Mouse (Mus musculus): ENCODE results near the gene Olfr670. TPM values are rescaled to one million over a fixed set of nuclear protein-coding genes. Genes with fewer than 3 reads are reported as not detected.

The Olfr670 gene
- polyA plus RNA-seq (2017; shearing (Covaris generic)) = not detected

DNA sequence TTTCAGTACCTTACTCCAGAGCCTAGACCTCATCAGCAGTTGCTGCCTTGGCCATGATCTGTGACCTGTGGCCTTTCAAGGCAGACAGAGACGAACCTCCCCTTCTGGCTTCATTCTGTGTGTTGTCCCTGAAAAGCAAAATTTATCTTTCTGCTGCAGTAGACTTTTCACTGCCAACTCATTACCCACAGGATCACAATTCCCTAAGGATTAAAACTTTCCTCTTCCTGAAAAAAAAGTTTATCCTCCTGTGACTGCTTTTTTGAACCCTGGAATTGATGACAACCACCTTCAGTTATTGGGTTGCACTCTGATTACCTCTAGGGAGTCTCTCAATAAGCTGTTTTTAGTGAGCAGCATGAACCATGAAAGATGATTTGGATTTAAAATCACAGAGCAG is at the start of gene Olfr670:
TSS of gene Olfr670 (minus strand) at position 101 of the 400 bp plus-strand sequence.

GRCm38 (mm10) chr7:105001929-105002328 is 39.5 kb upstream of the Olfr670 start, which contains the start of gene Olfr672:
Gene Olfr672, minus strand, starts transcription at chr7:105002029.

DNA sequence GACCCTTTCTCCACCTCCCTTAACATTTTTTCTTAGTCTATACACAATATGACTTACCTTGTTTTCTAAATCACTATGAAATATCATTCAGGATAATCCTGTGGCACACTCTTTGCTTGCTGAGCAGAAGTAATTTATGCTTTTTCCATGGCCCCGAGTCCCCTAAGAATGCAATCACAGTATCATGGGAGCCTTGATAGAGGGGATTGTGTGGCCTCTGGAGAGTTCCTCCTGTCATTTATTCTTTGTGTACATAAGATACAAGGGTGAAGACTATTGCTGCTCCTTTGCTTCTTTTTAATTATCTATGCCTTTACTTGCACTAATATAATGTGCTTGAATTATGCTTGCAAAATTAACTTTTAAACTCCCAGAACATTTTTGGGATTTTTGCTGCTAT is 16.6 kb upstream of the Olfr670 start, which contains the start of gene Olfr671:
TSS of gene Olfr671 (minus strand) at position 101 of the 400 bp plus-strand sequence.

DNA sequence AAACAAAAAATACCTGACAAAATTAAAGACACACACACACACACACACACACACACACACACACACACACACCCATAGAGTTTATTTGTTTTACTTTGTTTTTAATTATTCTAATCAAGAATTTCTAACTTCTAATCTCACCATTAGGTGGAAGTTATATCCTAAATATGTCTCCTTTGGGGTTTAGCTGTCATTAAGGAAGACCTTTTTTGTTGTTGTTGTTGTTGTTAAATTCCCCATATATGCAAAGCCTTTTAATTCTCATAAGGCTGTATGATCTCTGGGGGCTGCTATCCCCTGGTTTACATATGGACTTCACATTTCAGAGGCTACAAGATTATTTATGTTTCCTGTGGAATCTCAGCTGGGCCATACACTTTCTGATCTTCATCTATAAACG is 28.5 kb downstream of the Olfr670 start, which contains the start of gene Olfr669:
TSS of gene Olfr669 (plus strand) at position 301 of the 400 bp plus-strand sequence.

GRCm38 (mm10) chr7:104927957-104928356 is 34.5 kb downstream of the Olfr670 start, which contains the start of gene Olfr668:
Gene Olfr668, minus strand, starts transcription at chr7:104928057.

GRCm38 (mm10) chr7:104921382-104921781 is 41.0 kb downstream of the Olfr670 start, which contains the start of gene Olfr667:
Gene Olfr667, minus strand, starts transcription at chr7:104921482.

Other genes with a start within 250 kb of the Olfr670 start
- not detected for gene Usp17le, start 185.2 kb downstream of the Olfr670 start, polyA plus RNA-seq (2017; shearing (Covaris generic))
- gene Usp17lb, start 120.0 kb downstream of the Olfr670 start, polyA plus RNA-seq (2017; shearing (Covaris generic)) = not detected
- gene Usp17la, start 105.6 kb downstream of the Olfr670 start, polyA plus RNA-seq (2017; shearing (Covaris generic)) = not detected
- gene Olfr665, start 84.6 kb downstream of the Olfr670 start, polyA plus RNA-seq (2017; shearing (Covaris generic)) = not detected
- not detected for gene Olfr666, start 66.7 kb downstream of the Olfr670 start, polyA plus RNA-seq (2017; shearing (Covaris generic))
- gene Olfr667, start 41.1 kb downstream of the Olfr670 start, polyA plus RNA-seq (2017; shearing (Covaris generic)) = not detected
- gene Olfr668, start 34.6 kb downstream of the Olfr670 start, polyA plus RNA-seq (2017; shearing (Covaris generic)) = not detected
- gene Olfr669, start 28.4 kb downstream of the Olfr670 start, polyA plus RNA-seq (2017; shearing (Covaris generic)) = not detected
- not detected for gene Olfr671, start 16.5 kb upstream of the Olfr670 start, polyA plus RNA-seq (2017; shearing (Covaris generic))
- not detected for gene Olfr672, start 39.4 kb upstream of the Olfr670 start, polyA plus RNA-seq (2017; shearing (Covaris generic))
- gene Olfr675, start 65.8 kb upstream of the Olfr670 start, polyA plus RNA-seq (2017; shearing (Covaris generic)) = not detected
- not detected for gene Olfr676, start 70.1 kb upstream of the Olfr670 start, polyA plus RNA-seq (2017; shearing (Covaris generic))
- not detected for gene Olfr677, start 88.8 kb upstream of the Olfr670 start, polyA plus RNA-seq (2017; shearing (Covaris generic))
- not detected for gene Olfr678, start 101.9 kb upstream of the Olfr670 start, polyA plus RNA-seq (2017; shearing (Covaris generic))
- not detected for gene Olfr679, start 118.6 kb upstream of the Olfr670 start, polyA plus RNA-seq (2017; shearing (Covaris generic))
- gene Olfr680-ps1, start 130.2 kb upstream of the Olfr670 start, polyA plus RNA-seq (2017; shearing (Covaris generic)) = not detected
- gene Olfr681, start 154.2 kb upstream of the Olfr670 start, polyA plus RNA-seq (2017; shearing (Covaris generic)) = not detected
- not detected for gene Olfr683, start 184.4 kb upstream of the Olfr670 start, polyA plus RNA-seq (2017; shearing (Covaris generic))
- gene Olfr684, start 201.0 kb upstream of the Olfr670 start, polyA plus RNA-seq (2017; shearing (Covaris generic)) = not detected
- not detected for gene Olfr685, start 223.4 kb upstream of the Olfr670 start, polyA plus RNA-seq (2017; shearing (Covaris generic))
- not detected for gene Olfr686, start 244.9 kb upstream of the Olfr670 start, polyA plus RNA-seq (2017; shearing (Covaris generic))